Mouse (Mus musculus) gastrocnemius, postnatal 25 days (tissue): ENCODE measurements at regions not wholly inside any gene's neighbourhood (a gene's known extent, or its start where the extent isn't known, plus 50 kb on each side); places are given as distances from the start of the nearest gene placed in this dataset.

Source experiments
- DNase-seq: peaks from one replicate; pipeline ENCODE4 v3.0.0; 2022

DNA sequence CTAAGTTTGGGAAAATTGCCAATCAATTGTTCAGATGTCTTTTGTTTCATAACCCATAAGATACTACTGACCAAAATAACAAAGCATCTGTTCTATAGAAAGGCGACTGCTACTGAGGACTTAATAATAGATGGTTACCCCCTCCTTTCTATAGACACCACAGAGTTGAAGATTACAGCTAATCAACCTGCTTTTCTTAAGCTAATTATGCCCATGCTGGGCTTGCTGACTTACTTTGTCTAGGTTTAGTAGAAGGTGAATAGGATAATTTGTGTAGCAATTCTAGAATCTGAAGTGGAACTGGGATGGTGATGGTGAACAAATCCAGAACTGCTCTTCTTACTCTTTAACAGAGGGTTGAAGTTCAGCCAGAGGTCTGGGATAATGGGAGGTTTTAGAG lies 53.8 kb upstream of the Tbx18 start:
- no peak for DNase-seq

DNA sequence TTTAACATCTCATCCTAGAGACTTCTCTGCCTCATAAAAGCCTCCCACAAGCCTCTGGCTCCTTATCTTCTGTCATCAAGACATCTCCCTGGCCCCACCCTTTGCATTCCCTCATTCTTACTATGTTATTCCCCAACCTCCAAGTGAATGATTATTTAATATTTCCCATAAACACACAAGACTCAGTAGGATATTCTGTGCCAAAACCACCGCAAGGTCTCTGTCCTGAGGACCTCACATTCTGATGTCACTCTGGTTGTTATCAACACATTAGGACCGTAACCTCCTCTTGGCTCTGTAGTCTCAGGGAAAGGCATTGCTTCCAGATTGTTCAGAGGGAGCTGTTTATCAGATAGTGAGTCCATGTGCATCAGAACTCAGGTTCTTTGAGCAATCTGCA lies 80.7 kb upstream of the Tbx18 start:
- DNase-seq = no peak

- DNase-seq = no peak
Measured at GRCm38 (mm10) chr9:87822276-87822675, 91.2 kb upstream of the Tbx18 start.

GRCm38 (mm10) chr9:87824691-87825230 lies 93.7 kb upstream of the Tbx18 start:
- no peak for DNase-seq

GRCm38 (mm10) chr9:87843898-87844297 lies 112.8 kb upstream of the Tbx18 start:
- DNase-seq = peak; percentile 64

- no peak for DNase-seq
Measured at GRCm38 (mm10) chr9:87844453-87844852, 113.4 kb upstream of the Tbx18 start.

GRCm38 (mm10) chr9:87848882-87849281 lies 117.8 kb upstream of the Tbx18 start:
- peak; percentile 17 for DNase-seq

GRCm38 (mm10) chr9:87850133-87850532 lies 119.1 kb upstream of the Tbx18 start:
- no peak for DNase-seq

DNA sequence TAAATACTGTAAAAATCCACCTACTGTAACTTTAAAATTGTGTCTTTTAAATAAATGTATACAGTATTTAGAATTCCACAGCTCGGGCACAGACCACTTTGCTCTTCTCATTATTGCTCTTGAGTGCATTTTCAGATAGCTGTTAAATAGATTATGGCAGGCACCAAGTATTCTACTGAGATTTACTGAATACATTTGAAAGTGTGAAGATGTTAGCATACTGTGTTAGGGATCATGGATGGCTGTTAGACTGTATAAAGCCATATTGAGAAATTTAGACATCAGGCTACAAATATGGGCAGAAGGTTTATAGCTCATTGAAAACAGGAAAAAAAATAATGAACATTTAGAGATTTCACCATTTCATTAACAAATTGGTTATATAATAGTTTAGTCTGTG lies 130.5 kb upstream of the Tbx18 start:
- DNase-seq = no peak

- no peak for DNase-seq
Measured at GRCm38 (mm10) chr9:87865236-87865635, 134.2 kb upstream of the Tbx18 start.

GRCm38 (mm10) chr9:87872384-87872905 lies 141.4 kb upstream of the Tbx18 start:
- DNase-seq = no peak

DNA sequence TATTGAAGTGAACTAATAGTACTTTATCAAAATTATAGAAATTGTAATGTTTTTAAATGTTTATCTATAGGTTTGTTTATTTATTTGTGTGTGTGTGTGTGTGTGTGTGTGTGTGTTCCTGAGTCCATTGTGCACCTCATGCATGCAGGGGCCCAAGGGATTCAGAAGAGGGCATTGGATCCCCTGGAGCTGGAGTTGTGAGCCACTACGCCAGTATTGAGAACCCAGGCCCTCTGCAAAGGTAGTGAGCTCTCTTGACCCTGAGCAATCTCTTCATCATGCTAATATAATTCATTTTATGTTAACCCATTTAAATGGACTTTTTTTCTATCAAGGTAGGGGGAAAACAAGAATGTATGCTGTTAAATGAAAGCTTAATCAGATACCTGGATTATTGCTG lies 151.5 kb upstream of the Tbx18 start:
- no peak for DNase-seq

- no peak for DNase-seq
Measured at GRCm38 (mm10) chr9:87883069-87883468, 152.0 kb upstream of the Tbx18 start.

DNA sequence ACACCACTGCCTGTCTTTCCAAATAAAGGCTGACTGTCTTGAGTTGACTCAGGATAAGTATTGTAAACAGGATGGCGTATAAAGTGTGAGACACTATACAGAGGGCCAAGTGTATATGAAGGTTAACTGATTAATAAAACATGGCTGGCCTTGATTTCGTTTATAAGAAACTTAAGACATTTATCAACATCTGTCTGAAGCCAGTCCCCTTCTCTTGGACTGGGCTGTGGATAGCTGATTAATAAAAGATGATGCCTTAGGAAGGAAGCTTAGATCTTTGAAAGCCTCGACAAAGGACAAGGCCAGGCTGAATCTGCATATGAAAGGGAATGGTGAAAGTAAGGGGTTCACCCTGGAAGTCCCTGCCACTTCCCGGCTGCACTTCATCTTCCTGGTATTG lies 163.0 kb upstream of the Tbx18 start:
- no peak for DNase-seq

- DNase-seq = no peak
Measured at GRCm38 (mm10) chr9:87894596-87894995, 163.5 kb upstream of the Tbx18 start.

- no peak for DNase-seq
Measured at GRCm38 (mm10) chr9:87895526-87895925, 164.5 kb upstream of the Tbx18 start.

GRCm38 (mm10) chr9:87897336-87897735 lies 166.3 kb upstream of the Tbx18 start:
- DNase-seq = no peak

DNA sequence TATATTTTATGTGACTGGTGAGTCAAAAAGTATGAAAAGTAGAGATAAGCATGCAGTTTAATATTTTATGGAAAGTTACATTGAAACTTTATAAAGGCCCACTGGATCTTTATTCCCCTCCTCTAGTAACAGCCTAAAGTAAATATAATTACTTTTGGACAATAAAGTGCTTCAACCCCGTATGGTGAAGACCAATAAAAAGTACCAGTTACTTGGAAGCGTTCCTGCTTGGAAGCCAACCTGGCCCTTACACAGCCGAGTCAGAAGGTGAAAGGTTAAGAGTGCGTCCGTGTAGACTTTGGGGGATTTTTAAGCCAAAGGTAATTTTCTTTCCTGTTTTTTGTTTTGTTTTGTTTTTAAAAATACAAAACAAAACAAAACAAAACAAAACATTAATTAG lies 168.3 kb upstream of the Tbx18 start:
- DNase-seq = no peak

- DNase-seq = no peak
Measured at GRCm38 (mm10) chr9:87899800-87900199, 168.7 kb upstream of the Tbx18 start.

DNA sequence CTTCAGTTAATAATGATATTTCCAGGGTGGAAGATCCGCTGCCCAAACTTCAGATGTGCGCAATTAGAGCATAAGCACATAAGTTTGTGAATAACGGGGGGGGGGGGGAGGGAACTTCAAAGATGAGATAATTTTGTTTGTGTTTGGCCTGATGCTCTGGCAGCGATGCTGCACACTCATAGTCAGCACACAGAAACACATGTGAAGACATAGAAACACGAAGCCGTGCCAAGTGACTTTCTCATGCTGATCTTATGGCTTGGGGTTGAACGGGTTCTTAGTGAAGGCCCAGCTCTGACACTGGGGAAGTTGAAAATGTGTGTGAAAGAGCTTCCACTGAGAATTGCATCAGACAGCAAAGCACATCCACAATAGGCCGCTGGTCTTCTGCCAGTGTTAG lies 190.2 kb upstream of the Tbx18 start:
- DNase-seq = no peak

GRCm38 (mm10) chr9:87925151-87925550 lies 194.1 kb upstream of the Tbx18 start:
- DNase-seq = no peak

DNA sequence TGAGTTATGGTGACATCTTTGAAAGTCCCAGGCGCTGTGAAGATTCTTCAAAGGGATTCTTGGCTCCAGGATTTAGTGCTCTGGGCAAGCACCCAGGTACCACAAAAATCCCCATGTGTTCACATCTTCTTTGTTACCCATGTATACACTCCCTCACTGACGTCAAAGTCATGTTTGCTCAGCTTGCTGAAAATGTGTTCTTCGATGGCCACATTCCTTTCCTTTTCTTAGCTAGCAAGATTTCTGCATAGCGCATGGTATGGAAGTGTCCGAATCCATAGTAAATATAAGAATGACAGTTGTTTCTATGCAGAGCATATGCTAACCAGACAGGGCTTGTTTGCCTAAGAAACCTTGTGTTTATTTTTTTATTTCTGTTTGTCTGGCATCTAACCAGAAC lies 202.2 kb upstream of the Tbx18 start:
- DNase-seq = no peak

DNA sequence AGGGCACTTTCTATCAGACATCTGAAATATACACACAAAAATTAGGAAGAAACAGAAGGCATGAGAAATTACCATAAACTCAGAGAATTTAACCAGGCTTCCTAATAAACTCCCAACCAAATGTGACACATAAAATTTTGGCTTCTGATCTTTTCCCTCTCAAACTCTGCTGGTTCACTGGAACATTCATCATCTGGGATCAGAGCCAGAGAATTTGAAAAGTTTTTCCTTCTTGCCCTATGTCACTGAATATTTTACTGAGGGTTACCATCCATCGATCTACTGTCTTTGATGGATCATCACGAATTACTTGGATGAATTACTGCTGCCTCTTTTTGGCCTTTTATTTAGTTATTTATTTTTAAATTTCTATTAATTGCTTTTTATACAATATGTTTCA lies 221.4 kb upstream of the Tbx18 start:
- DNase-seq = no peak

GRCm38 (mm10) chr9:87954941-87955340 lies 223.9 kb upstream of the Tbx18 start:
- DNase-seq = no peak

GRCm38 (mm10) chr9:87961796-87962195 lies 230.7 kb upstream of the Tbx18 start:
- DNase-seq = no peak
